Mouse (Mus musculus) telencephalon, adult 2 months (tissue): ENCODE results near the gene Slc7a6.
"Not testable (repeated sequence)": the region's sequence is repeated elsewhere in the genome, so short reads cannot be mapped to it uniquely, and the experiment has no call there.

Experiments used
- DNase-seq: peaks from one replicate; pipeline ENCODE4 v3.0.0-alpha.2; 2011; ENCODE audit warnings: low read depth, low spot score

The Slc7a6 gene

GRCm38 (mm10) chr8:106186394-106186793 is 17.7 kb downstream of the Slc7a6 start:
- no peak for DNase-seq

- DNase-seq, result no peak
These were observed 20.5 kb downstream of the Slc7a6 start for GRCm38 (mm10) chr8:106189162-106189561.

- no peak for DNase-seq
These were observed 23.0 kb downstream of the Slc7a6 start for GRCm38 (mm10) chr8:106191639-106192038.

- DNase-seq, result no peak
These were observed 24.5 kb downstream of the Slc7a6 start for GRCm38 (mm10) chr8:106193162-106193561.

- DNase-seq, result no peak
These were observed 25.4 kb downstream of the Slc7a6 start for GRCm38 (mm10) chr8:106194062-106194461.

- DNase-seq, result no peak
These were observed 30.1 kb downstream of the Slc7a6 start for GRCm38 (mm10) chr8:106198741-106199140.

- DNase-seq, result not testable (repeated sequence)
These were observed 30.9 kb downstream of the Slc7a6 start for GRCm38 (mm10) chr8:106199596-106199995.

GRCm38 (mm10) chr8:106210035-106210731 is 41.5 kb downstream of the Slc7a6 start:
- no peak for DNase-seq

- peak; percentile 92 for DNase-seq
These were observed 42.2 kb downstream of the Slc7a6 start, which contains the start of the genes Slc7a6os and Prmt7 for GRCm38 (mm10) chr8:106210821-106211345. Gene Slc7a6os, minus strand, starts transcription at chr8:106210935. Gene Prmt7, plus strand, starts transcription at chr8:106210936.

GRCm38 (mm10) chr8:106211421-106211820 is 42.8 kb downstream of the Slc7a6 start:
- DNase-seq, result no peak

GRCm38 (mm10) chr8:106213959-106214358 is 45.3 kb downstream of the Slc7a6 start:
- no peak for DNase-seq

GRCm38 (mm10) chr8:106219620-106220019 is 51.0 kb downstream of the Slc7a6 start:
- DNase-seq, result no peak

GRCm38 (mm10) chr8:106226589-106226988 is 57.9 kb downstream of the Slc7a6 start:
- no peak for DNase-seq

- no peak for DNase-seq
These were observed 62.9 kb downstream of the Slc7a6 start for GRCm38 (mm10) chr8:106231536-106231935.

GRCm38 (mm10) chr8:106232751-106233150 is 64.1 kb downstream of the Slc7a6 start:
- no peak for DNase-seq

GRCm38 (mm10) chr8:106234567-106235261 is 66.1 kb downstream of the Slc7a6 start:
- no peak for DNase-seq

- no peak for DNase-seq
These were observed 68.4 kb downstream of the Slc7a6 start for GRCm38 (mm10) chr8:106237106-106237505.
